Mouse (Mus musculus) central nervous system, embryonic 14 days (tissue): ENCODE data around the gene Jsrp1. TPM values are rescaled to one million over a fixed set of nuclear protein-coding genes. Genes with fewer than 3 reads are reported as not detected.

Experiments used
- polyA plus RNA-seq: library from polyadenylated mRNA; depleted of rRNA; stranded (reverse); fragments of >200 nt; gene quantifications from 2 replicates; pipeline ENCODE4 v1.2.3, GENCODE M21; 2012; rRNA removed

Gene Jsrp1
- 0.48 and 2.0 TPM in 2 replicates for polyA plus RNA-seq

GRCm38 (mm10) chr10:80813366-80813765 lies at the start of gene Jsrp1:
Gene Jsrp1, minus strand, starts transcription at chr10:80813498.

GRCm38 (mm10) chr10:80854913-80855748 lies 41.8 kb upstream of the Jsrp1 start, which contains the start of the genes Lsm7 and Sppl2b:
Gene Lsm7, minus strand, starts transcription at chr10:80855209.
Gene Sppl2b, plus strand, starts transcription at chr10:80855275.

GRCm38 (mm10) chr10:80843931-80844547 lies 30.7 kb upstream of the Jsrp1 start, which contains the start of gene Lingo3:
Gene Lingo3, minus strand, starts transcription at chr10:80844039.

GRCm38 (mm10) chr10:80826151-80827062 lies 13.1 kb upstream of the Jsrp1 start, which contains the start of gene Oaz1:
Gene Oaz1, plus strand, starts transcription at chr10:80826656.

GRCm38 (mm10) chr10:80804916-80805315 lies 8.4 kb downstream of the Jsrp1 start, which contains the start of gene Amh:
Gene Amh, plus strand, starts transcription at chr10:80805243.

GRCm38 (mm10) chr10:80798150-80799006 lies 14.9 kb downstream of the Jsrp1 start, which contains the start of the genes Sf3a2 and Plekhj1:
Gene Sf3a2, plus strand, starts transcription at chr10:80798198.
Gene Plekhj1, minus strand, starts transcription at chr10:80798626.

Other genes with a start within 250 kb of the Jsrp1 start
- gene Klf16, start 236.2 kb downstream of the Jsrp1 start, polyA plus RNA-seq, result 13.9 and 14.8 TPM in 2 replicates
- gene Abhd17a, start 223.2 kb downstream of the Jsrp1 start, polyA plus RNA-seq, result 126 and 131 TPM in 2 replicates
- 53.6 and 62.1 TPM in 2 replicates for gene Scamp4, start 210.6 kb downstream of the Jsrp1 start, polyA plus RNA-seq
- 11.3 and 11.5 TPM in 2 replicates for gene Adat3, start 210.6 kb downstream of the Jsrp1 start, polyA plus RNA-seq
- 4.7 TPM in 2 replicates for gene Gm49322, start 207.5 kb downstream of the Jsrp1 start, polyA plus RNA-seq
- 203 and 212 TPM in 2 replicates for gene Csnk1g2, start 190.7 kb downstream of the Jsrp1 start, polyA plus RNA-seq
- gene Btbd2, start 156.4 kb downstream of the Jsrp1 start, polyA plus RNA-seq, result 93.0 and 93.8 TPM in 2 replicates
- gene Mknk2, start 135.4 kb downstream of the Jsrp1 start, polyA plus RNA-seq, result 87.9 and 92.8 TPM in 2 replicates
- 34.5 and 37.2 TPM in 2 replicates for gene Mob3a, start 111.5 kb downstream of the Jsrp1 start, polyA plus RNA-seq
- gene Izumo4, start 111.3 kb downstream of the Jsrp1 start, polyA plus RNA-seq, result 66.3 and 70.4 TPM in 2 replicates
- gene Ap3d1, start 71.2 kb downstream of the Jsrp1 start, polyA plus RNA-seq, result 153 and 171 TPM in 2 replicates
- 46.3 and 56.0 TPM in 2 replicates for gene Dot1l, start 58.3 kb downstream of the Jsrp1 start, polyA plus RNA-seq
- gene Sf3a2, start 15.3 kb downstream of the Jsrp1 start, polyA plus RNA-seq, result 85.0 and 92.8 TPM in 2 replicates
- 116 and 118 TPM in 2 replicates for gene Plekhj1, start 14.9 kb downstream of the Jsrp1 start, polyA plus RNA-seq
- gene Amh, start 8.3 kb downstream of the Jsrp1 start, polyA plus RNA-seq, result 1.4 and 1.5 TPM in 2 replicates
- 683 and 719 TPM in 2 replicates for gene Oaz1, start 13.2 kb upstream of the Jsrp1 start, polyA plus RNA-seq
- 3.6 and 3.8 TPM in 2 replicates for gene Lingo3, start 30.5 kb upstream of the Jsrp1 start, polyA plus RNA-seq
- 387 and 393 TPM in 2 replicates for gene Lsm7, start 41.7 kb upstream of the Jsrp1 start, polyA plus RNA-seq
- 92.4 and 97.1 TPM in 2 replicates for gene Sppl2b, start 41.8 kb upstream of the Jsrp1 start, polyA plus RNA-seq
- 0.18 and 0.24 TPM in 2 replicates for gene Tmprss9, start 58.4 kb upstream of the Jsrp1 start, polyA plus RNA-seq
- 220 and 228 TPM in 2 replicates for gene Timm13, start 87.5 kb upstream of the Jsrp1 start, polyA plus RNA-seq
- 67.4 and 72.6 TPM in 2 replicates for gene Lmnb2, start 104.7 kb upstream of the Jsrp1 start, polyA plus RNA-seq
- gene Gadd45b, start 116.6 kb upstream of the Jsrp1 start, polyA plus RNA-seq, result 11.8 and 18.5 TPM in 2 replicates
- 10.9 and 12.3 TPM in 2 replicates for gene Gng7, start 201.4 kb upstream of the Jsrp1 start, polyA plus RNA-seq
- gene Diras1, start 212.2 kb upstream of the Jsrp1 start, polyA plus RNA-seq, result 37.6 and 39.8 TPM in 2 replicates
- 53.7 and 54.5 TPM in 2 replicates for gene Slc39a3, start 223.9 kb upstream of the Jsrp1 start, polyA plus RNA-seq
- gene Sgta, start 246.7 kb upstream of the Jsrp1 start, polyA plus RNA-seq, result 278 and 296 TPM in 2 replicates